Mouse (Mus musculus): ENCODE measurements around the gene Gm17402. TPM values are rescaled to one million over a fixed set of nuclear protein-coding genes. Genes with fewer than 3 reads are reported as not detected.

Gm17402 gene
- not detected in 2 replicates for polyA plus RNA-seq (2014; fragmentation: Nextera tagmentation; extraction: Ambion mirVana)

DNA sequence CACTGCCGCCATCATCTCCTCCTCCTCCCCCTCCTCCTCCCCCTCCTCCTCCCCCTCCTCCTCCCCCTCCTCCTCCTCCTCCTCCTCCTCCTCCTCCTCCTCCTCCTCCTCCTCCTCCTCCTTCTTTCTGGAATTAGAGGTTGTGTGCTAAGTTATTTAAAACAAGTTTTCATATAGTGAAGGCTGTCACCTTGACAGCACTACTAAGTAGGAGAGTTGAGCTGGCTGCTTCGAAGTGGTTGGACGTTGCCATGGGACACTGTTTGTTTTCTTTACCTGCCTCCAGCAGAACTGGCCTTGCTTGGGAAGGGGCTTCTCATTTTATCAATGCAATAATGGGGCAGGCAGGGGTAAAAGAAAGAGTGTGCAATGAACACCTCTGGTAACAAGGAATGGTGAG is at the start of gene Gm17402:
TSS of gene Gm17402 (minus strand) at position 101 of the 400 bp plus-strand sequence.
- H3K4me3 ChIP-seq (ENCODE audit: low read depth, low read length): peak within 1 kb of the TSS; percentile 42
- DNase-seq (ENCODE audit: low spot score) (no peak), ATAC-seq (replicated peaks; ENCODE audit: low FRiP score) (no peak)
- H3K27me3 ChIP-seq (ENCODE audit: control insufficient read depth, insufficient read depth, low read length): peaks cover 4% of the 10 kb centered on the region; the same call in 1 of the 2 replicates
- no peak within 1 kb of the TSS for H3K27ac ChIP-seq (ENCODE audit: low read depth, low read length)
- H3K4me1 ChIP-seq (replicated peaks; ENCODE audit: control insufficient read depth, insufficient read depth, low read length): no peaks in the 10 kb centered on the region
- H3K36me3 ChIP-seq (ENCODE audit: control insufficient read depth, insufficient read depth, low read length): no peaks in the 10 kb centered on the region
- no peaks in the 10 kb centered on the region for H3K9me3 ChIP-seq (ENCODE audit: control insufficient read depth, low read length)
- 46% methylated on average over 3 of the region's 3 CpGs for WGBS
- peak within 1 kb of the TSS; percentile 66 for H3K9ac ChIP-seq (ENCODE audit: low read length)
- H3K4me2 ChIP-seq (ENCODE audit: low read depth, low read length, severe bottlenecking): peak within 1 kb of the TSS; percentile 78

DNA sequence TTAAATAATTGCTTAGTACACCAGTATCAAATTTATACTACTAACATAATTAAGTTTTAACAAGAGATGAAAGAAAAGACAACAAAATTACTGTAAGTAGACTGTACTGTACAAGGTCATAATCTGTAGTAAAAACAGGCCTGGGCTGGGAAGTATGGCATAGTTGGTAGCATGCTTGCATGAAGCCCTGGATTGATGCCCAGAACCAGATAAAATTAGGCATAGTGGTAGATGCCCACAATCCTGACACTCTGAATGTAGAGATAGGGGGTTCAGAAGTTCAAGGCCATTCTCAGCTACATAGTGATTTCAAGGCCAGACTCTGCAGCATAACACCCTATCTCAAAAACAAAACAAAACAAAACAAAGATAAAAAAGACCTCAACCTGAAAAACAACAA is 3.3 kb upstream of the Gm17402 start:
- DNase-seq (ENCODE audit: low spot score) (no peak), ATAC-seq (replicated peaks; ENCODE audit: low FRiP score) (no peak)
- H3K4me1 ChIP-seq (replicated peaks; ENCODE audit: control insufficient read depth, insufficient read depth, low read length): no peaks in the 10 kb centered on the region
- no peaks in the 10 kb centered on the region for H3K9me3 ChIP-seq (ENCODE audit: control insufficient read depth, low read length)
- no peak overlapping the region for H3K4me2 ChIP-seq (ENCODE audit: low read depth, low read length, severe bottlenecking)
- H3K4me3 ChIP-seq (ENCODE audit: low read depth, low read length): no peak overlapping the region
- H3K27me3 ChIP-seq (ENCODE audit: control insufficient read depth, insufficient read depth, low read length): peaks cover 4% of the 10 kb centered on the region; the same call in 1 of the 2 replicates
- H3K9ac ChIP-seq (ENCODE audit: low read length): no peak overlapping the region
- H3K27ac ChIP-seq (ENCODE audit: low read depth, low read length): no peak overlapping the region
- no peaks in the 10 kb centered on the region for H3K36me3 ChIP-seq (ENCODE audit: control insufficient read depth, insufficient read depth, low read length)

- H3K4me1 ChIP-seq (replicated peaks; ENCODE audit: control insufficient read depth, insufficient read depth, low read length): no peaks in the 10 kb centered on the region
- peak overlapping the region; percentile 78 for H3K4me2 ChIP-seq (ENCODE audit: low read depth, low read length, severe bottlenecking)
- peak overlapping the region; percentile 66 for H3K9ac ChIP-seq (ENCODE audit: low read length)
- H3K9me3 ChIP-seq (ENCODE audit: control insufficient read depth, low read length): no peaks in the 10 kb centered on the region
- ATAC-seq (replicated peaks; ENCODE audit: low FRiP score) (peak; percentile 65), DNase-seq (ENCODE audit: low spot score) (peak; percentile 52)
- WGBS: 38% methylated on average over 7 of the region's 7 CpGs
- no peaks in the 10 kb centered on the region for H3K36me3 ChIP-seq (ENCODE audit: control insufficient read depth, insufficient read depth, low read length)
- no peak overlapping the region for H3K27ac ChIP-seq (ENCODE audit: low read depth, low read length)
- H3K27me3 ChIP-seq (ENCODE audit: control insufficient read depth, insufficient read depth, low read length): peaks cover 4% of the 10 kb centered on the region; the same call in 1 of the 2 replicates
- peak overlapping the region; percentile 42 for H3K4me3 ChIP-seq (ENCODE audit: low read depth, low read length)
Measured at GRCm38 (mm10) chr3:67374360-67374778, 594 bp downstream of the Gm17402 start.

DNA sequence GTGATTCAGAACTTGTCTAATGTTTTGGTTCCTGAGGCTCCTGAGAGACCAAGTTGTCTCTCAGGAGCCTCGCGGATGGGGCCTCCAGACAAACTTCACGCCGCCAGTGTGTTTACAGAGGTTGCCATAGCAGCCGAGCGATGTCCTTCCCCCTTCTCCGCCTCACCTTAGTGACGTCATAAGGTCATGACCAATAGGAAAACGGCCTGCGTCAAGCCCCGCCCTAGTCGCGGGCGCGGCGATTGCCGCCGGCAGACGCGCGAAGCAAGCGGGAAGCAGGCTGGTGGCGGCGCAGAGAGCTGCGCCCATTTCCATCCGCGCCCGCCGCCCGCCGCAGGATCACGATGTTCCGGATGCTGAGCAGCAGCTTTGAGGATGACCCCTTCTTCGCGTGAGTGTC is 1.1 kb downstream of the Gm17402 start, which contains the start of gene Mlf1:
TSS of gene Mlf1 (plus strand) at position 226 of the 400 bp plus-strand sequence.
- Histone ChIP-seq H3K4me1 (replicated peaks; ENCODE audit: control insufficient read depth, insufficient read depth, low read length) (no peaks in the 10 kb centered on the region), H3K27ac (ENCODE audit: low read depth, low read length) (no peak within 1 kb of the TSS), H3K27me3 (ENCODE audit: control insufficient read depth, insufficient read depth, low read length) (peaks cover 4% of the 10 kb centered on the region; the same call in 1 of the 2 replicates), H3K9ac (ENCODE audit: low read length) (peak within 1 kb of the TSS; percentile 66), H3K4me2 (ENCODE audit: low read depth, low read length, severe bottlenecking) (peak within 1 kb of the TSS; percentile 78), H3K9me3 (ENCODE audit: control insufficient read depth, low read length) (no peaks in the 10 kb centered on the region), H3K36me3 (ENCODE audit: control insufficient read depth, insufficient read depth, low read length) (no peaks in the 10 kb centered on the region), H3K4me3 (ENCODE audit: low read depth, low read length) (peak within 1 kb of the TSS; percentile 42)
- peak; percentile 99 for ATAC-seq (replicated peaks; ENCODE audit: low FRiP score)
- peak; percentile 94 for DNase-seq (ENCODE audit: low spot score)
- under 1% methylated on average over 35 of the region's 35 CpGs for WGBS

- Histone ChIP-seq H3K4me1 (replicated peaks; ENCODE audit: control insufficient read depth, insufficient read depth, low read length) (no peaks in the 10 kb centered on the region), H3K9me3 (ENCODE audit: control insufficient read depth, low read length) (no peaks in the 10 kb centered on the region), H3K36me3 (ENCODE audit: control insufficient read depth, insufficient read depth, low read length) (no peaks in the 10 kb centered on the region), H3K27ac (ENCODE audit: low read depth, low read length) (no peak overlapping the region), H3K4me2 (ENCODE audit: low read depth, low read length, severe bottlenecking) (no peak overlapping the region), H3K4me3 (ENCODE audit: low read depth, low read length) (no peak overlapping the region), H3K27me3 (ENCODE audit: control insufficient read depth, insufficient read depth, low read length) (peaks cover 4% of the 10 kb centered on the region; the same call in 1 of the 2 replicates), H3K9ac (ENCODE audit: low read length) (no peak overlapping the region)
- WGBS: 58% methylated on average over 5 of the region's 5 CpGs
- no peak for DNase-seq (ENCODE audit: low spot score)
- no peak for ATAC-seq (replicated peaks; ENCODE audit: low FRiP score)
Measured at GRCm38 (mm10) chr3:67372781-67373180, 2.2 kb downstream of the Gm17402 start.

- H3K36me3 ChIP-seq (ENCODE audit: control insufficient read depth, insufficient read depth, low read length): no peaks in the 10 kb centered on the region
- H3K4me1 ChIP-seq (replicated peaks; ENCODE audit: control insufficient read depth, insufficient read depth, low read length): no peaks in the 10 kb centered on the region
- ATAC-seq (replicated peaks; ENCODE audit: low FRiP score): no peak
- no peak for DNase-seq (ENCODE audit: low spot score)
- H3K27me3 ChIP-seq (ENCODE audit: control insufficient read depth, insufficient read depth, low read length): peaks cover 4% of the 10 kb centered on the region; the same call in 1 of the 2 replicates
- no peak overlapping the region for H3K27ac ChIP-seq (ENCODE audit: low read depth, low read length)
- WGBS: 63% methylated on average over 4 of the region's 4 CpGs
- no peak overlapping the region for H3K4me3 ChIP-seq (ENCODE audit: low read depth, low read length)
- H3K4me2 ChIP-seq (ENCODE audit: low read depth, low read length, severe bottlenecking): no peak overlapping the region
- H3K9me3 ChIP-seq (ENCODE audit: control insufficient read depth, low read length): no peaks in the 10 kb centered on the region
- H3K9ac ChIP-seq (ENCODE audit: low read length): no peak overlapping the region
Measured at GRCm38 (mm10) chr3:67372194-67372593, 2.8 kb downstream of the Gm17402 start.

DNA sequence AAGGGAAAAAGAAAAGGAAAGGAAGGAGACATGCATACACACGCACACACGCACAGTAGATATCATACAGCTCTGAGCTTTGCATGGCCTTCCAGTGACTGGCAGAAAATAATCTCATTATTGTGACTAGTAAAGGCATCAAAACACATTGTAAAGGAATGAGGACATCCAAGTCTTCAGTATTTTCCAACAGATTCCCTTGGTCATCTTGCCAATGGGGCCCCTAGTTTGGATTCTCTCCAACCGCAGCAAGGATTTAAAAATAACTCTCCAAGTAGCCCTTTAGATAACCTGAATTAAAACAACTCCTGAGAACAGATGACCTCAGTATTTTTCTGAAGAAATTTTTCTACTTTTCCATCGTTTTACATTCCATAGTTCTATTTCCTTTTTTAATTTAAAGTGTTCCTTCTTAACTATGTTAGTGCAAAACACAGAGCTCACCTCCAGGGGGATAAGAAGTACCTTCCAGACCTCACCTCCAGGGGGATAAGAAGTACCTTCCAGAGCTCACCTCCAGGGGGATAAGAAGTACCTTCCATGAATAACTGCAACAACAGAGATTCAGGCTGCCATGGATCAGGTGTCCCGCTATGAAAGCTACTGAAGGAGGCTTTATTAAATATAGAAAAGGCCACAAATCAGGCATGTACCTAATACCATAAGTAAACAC is 5.4 kb downstream of the Gm17402 start:
- WGBS: 77% methylated on average over 5 of the region's 5 CpGs
- Histone ChIP-seq H3K27ac (ENCODE audit: low read depth, low read length) (no peak overlapping the region), H3K4me1 (replicated peaks; ENCODE audit: control insufficient read depth, insufficient read depth, low read length) (no peaks in the 10 kb centered on the region), H3K27me3 (ENCODE audit: control insufficient read depth, insufficient read depth, low read length) (peaks cover 1% of the 10 kb centered on the region; the same call in 1 of the 2 replicates), H3K9me3 (ENCODE audit: control insufficient read depth, low read length) (no peaks in the 10 kb centered on the region), H3K4me3 (ENCODE audit: low read depth, low read length) (no peak overlapping the region), H3K4me2 (ENCODE audit: low read depth, low read length, severe bottlenecking) (no peak overlapping the region), H3K9ac (ENCODE audit: low read length) (no peak overlapping the region), H3K36me3 (ENCODE audit: control insufficient read depth, insufficient read depth, low read length) (no peaks in the 10 kb centered on the region)
- DNase-seq (ENCODE audit: low spot score): no peak
- ATAC-seq (replicated peaks; ENCODE audit: low FRiP score): no peak

DNA sequence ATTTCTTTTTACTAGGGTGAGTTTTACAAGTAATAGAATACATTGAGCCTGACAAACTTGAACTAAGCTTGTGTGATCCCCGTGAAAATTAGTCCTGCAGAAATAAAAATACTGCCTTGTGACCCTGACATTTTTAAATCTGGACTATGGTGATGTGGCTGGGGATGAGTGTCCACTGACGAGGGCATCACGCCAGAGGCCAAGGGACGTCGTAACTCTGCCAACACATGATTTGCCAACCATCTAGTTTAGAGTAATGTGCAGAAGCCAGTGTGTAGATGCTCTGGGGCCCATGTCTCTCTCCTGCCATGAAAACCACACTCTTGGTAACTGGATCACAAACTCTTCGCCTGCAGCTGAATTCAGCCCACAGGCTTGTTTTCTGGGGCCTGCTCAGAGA is 7.5 kb downstream of the Gm17402 start:
- 87% methylated on average over 6 of the region's 6 CpGs for WGBS
- Histone ChIP-seq H3K4me1 (replicated peaks; ENCODE audit: control insufficient read depth, insufficient read depth, low read length) (no peaks in the 10 kb centered on the region), H3K27ac (ENCODE audit: low read depth, low read length) (no peak overlapping the region), H3K4me3 (ENCODE audit: low read depth, low read length) (no peak overlapping the region), H3K4me2 (ENCODE audit: low read depth, low read length, severe bottlenecking) (no peak overlapping the region), H3K9me3 (ENCODE audit: control insufficient read depth, low read length) (no peaks in the 10 kb centered on the region), H3K36me3 (ENCODE audit: control insufficient read depth, insufficient read depth, low read length) (no peaks in the 10 kb centered on the region), H3K27me3 (ENCODE audit: control insufficient read depth, insufficient read depth, low read length) (no peaks in the 10 kb centered on the region), H3K9ac (ENCODE audit: low read length) (no peak overlapping the region)
- DNase-seq (ENCODE audit: low spot score): no peak
- no peak for ATAC-seq (replicated peaks; ENCODE audit: low FRiP score)
